Mouse (Mus musculus): ENCODE results near the gene Rnf41.
A peak's percentile ranks its signal among the peaks of the same experiment; 100 is the strongest.

Rnf41 gene

DNA sequence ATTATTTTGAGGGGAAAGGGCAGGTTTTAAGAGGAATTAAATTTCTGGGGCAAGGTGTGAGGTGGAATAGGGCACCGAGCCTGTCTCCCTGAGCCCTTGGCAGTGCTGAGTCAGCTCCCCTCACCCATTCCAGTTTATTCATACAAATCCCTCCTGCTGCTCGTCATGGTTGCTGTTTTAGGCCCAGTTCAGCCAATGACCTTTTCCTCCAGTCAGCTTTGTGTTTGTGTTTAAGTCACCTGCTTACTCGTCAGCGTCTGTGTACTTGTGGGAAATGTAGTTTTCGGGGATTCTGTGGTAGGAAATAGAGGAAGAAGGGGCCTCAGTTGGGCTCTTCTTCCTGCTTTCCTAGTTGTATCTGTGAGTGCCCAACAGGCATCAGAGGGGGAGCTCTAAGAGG, 77.9 kb downstream of the Rnf41 start:
- peak; percentile 91 for DNase-seq

DNA sequence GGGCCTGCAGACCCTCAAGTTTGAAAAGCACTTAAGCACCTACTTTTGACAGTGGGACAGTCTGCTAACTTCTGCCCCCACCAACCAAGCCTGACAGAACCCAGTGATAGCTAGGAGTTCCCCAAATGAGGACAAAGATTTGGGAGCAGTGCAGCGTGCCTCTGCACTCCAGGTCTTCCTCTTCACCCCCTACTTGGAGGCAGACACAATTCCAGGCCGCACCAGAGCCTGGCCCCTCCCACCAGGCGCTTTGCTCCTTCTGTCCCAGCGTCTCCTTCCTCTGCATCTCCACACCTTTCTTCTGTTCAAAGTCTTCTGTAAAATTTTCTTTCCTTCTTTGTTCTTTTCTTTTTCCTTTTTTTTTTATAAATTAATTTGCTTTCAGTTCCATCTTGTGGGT, 78.3 kb downstream of the Rnf41 start:
- DNase-seq = no peak

DNA sequence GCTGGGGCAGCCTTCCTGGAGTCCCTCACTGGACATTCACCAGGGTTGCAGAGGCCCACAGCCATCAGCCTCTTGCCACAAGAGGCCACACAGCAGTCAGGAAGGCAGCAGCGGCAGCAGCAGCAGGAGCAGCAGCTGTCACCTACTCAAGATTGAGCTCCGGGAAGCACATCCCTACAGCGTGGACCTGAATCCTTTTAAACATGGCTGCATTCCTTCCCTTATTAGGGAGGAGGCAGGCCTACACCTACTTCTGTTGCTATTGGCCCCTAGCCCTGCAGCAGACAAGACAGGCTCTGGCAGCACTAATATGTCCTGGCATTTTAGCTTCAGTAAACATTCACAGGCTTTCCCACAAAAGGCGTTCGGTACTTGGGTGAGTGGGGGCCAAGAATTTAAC, 78.8 kb downstream of the Rnf41 start:
- DNase-seq = peak; percentile 96

DNA sequence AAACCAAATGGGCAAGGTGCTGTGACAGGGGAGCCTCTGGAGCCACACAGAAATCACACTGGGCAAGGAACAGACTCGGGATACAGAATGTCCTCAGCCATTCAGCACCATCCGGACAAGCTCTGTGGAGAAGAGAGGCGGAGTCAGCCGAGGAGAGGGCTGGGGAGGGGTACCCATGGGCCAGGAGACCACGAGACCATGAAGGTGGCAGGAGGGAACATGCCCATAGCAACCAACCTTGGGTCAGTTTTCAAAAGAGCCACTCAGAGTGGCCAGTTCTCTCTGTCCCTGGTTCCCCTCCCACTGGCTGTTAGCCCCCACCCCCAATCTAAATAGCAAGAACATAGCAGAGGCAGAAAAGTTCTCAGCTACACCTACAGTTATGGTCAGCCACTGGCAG, 79.5 kb downstream of the Rnf41 start:
- peak; percentile 93 for DNase-seq
